Mouse (Mus musculus) left cerebral cortex, postnatal 36 days (tissue): ENCODE results near the gene Ppp2r5a. TPM values are rescaled to one million over a fixed set of nuclear protein-coding genes. Genes with fewer than 3 reads are reported as not detected.

Source experiments
- DNase-seq, 2 experiments: peaks; one replicate each; pipeline ENCODE4 v3.0.0; 2021 to 2022; ENCODE audit warnings: low spot score in 2 of 2, mixed read lengths in 1 of 2
- intact Hi-C: fragments of 180-260 bp; cut with DNase I; formaldehyde crosslinking; loops from one replicate; pipeline ENCODE4 v1.15.1; 2025
- total RNA-seq, 2 experiments: library from RNA; stranded (reverse); gene quantifications; 2 replicates each; pipeline ENCODE4 v1.2.3; 2021

Ppp2r5a gene
- total RNA-seq, 2 experiments from 2014 or later, result 89.0 to 95.7 TPM

GRCm38 (mm10) chr1:191393536-191393935, 9.5 kb downstream of the Ppp2r5a start:
- intact Hi-C loops, result loop anchor here (10.0 kb wide), 1 partner anchor 79 kb away; the partner anchor contains the start of gene Nenf
- DNase-seq, result no peak

GRCm38 (mm10) chr1:191391311-191391710, 11.8 kb downstream of the Ppp2r5a start:
- DNase-seq, result peak in 1 of 2 experiments; percentile 37

GRCm38 (mm10) chr1:191384786-191385430, 18.2 kb downstream of the Ppp2r5a start:
- intact Hi-C loops, result no loop called here

More at GRCm38 (mm10) chr1:191391311-191391710, 11.8 kb downstream of the Ppp2r5a start:
- intact Hi-C loops, result loop anchor here (2.0 to 10.0 kb wide), 2 partner anchors 77 to 171 kb away; partner anchors contain the start of gene Nenf

GRCm38 (mm10) chr1:191381955-191382736, 20.9 kb downstream of the Ppp2r5a start:
- intact Hi-C loops, result no loop called here
- DNase-seq, result peak; percentile 15 to 30

More at GRCm38 (mm10) chr1:191384786-191385430, 18.2 kb downstream of the Ppp2r5a start:
- no peak for DNase-seq

- intact Hi-C loops, result no loop called here
- DNase-seq, result no peak
Measured at GRCm38 (mm10) chr1:191380843-191381242, 22.2 kb downstream of the Ppp2r5a start.

- no peak for DNase-seq
- intact Hi-C loops, result no loop called here
Measured at GRCm38 (mm10) chr1:191378080-191378479, 25.0 kb downstream of the Ppp2r5a start.

- no peak for DNase-seq
- intact Hi-C loops, result no loop called here
Measured at GRCm38 (mm10) chr1:191375644-191375998, 27.5 kb downstream of the Ppp2r5a start.

- intact Hi-C loops, result no loop called here
- DNase-seq, result no peak
Measured at GRCm38 (mm10) chr1:191374993-191375643, 28.0 kb downstream of the Ppp2r5a start.

- DNase-seq, result no peak
- intact Hi-C loops, result loop anchor here (10.0 kb wide), 1 partner anchor 446 kb away; no protein-coding TSS in a partner anchor
Measured at GRCm38 (mm10) chr1:191369140-191369539, 33.9 kb downstream of the Ppp2r5a start.

GRCm38 (mm10) chr1:191368193-191368592, 34.9 kb downstream of the Ppp2r5a start:
- intact Hi-C loops, result loop anchor here (10.0 kb wide), 1 partner anchor 447 kb away; no protein-coding TSS in a partner anchor
- DNase-seq, result no peak

GRCm38 (mm10) chr1:191364477-191364876, 38.6 kb downstream of the Ppp2r5a start:
- intact Hi-C loops, result loop anchor here (10.0 kb wide), 1 partner anchor 450 kb away; no protein-coding TSS in a partner anchor
- no peak for DNase-seq

GRCm38 (mm10) chr1:191362412-191362811, 40.7 kb downstream of the Ppp2r5a start:
- no peak for DNase-seq
- intact Hi-C loops, result loop anchor here (10.0 kb wide), 1 partner anchor 452 kb away; no protein-coding TSS in a partner anchor

GRCm38 (mm10) chr1:191359478-191359877, 43.6 kb downstream of the Ppp2r5a start:
- intact Hi-C loops, result no loop called here
- DNase-seq, result no peak

GRCm38 (mm10) chr1:191356936-191357335, 46.1 kb downstream of the Ppp2r5a start:
- intact Hi-C loops, result no loop called here
- DNase-seq, result no peak

GRCm38 (mm10) chr1:191353836-191354235, 49.2 kb downstream of the Ppp2r5a start:
- intact Hi-C loops, result no loop called here
- DNase-seq, result no peak

GRCm38 (mm10) chr1:191352786-191353488, 50.1 kb downstream of the Ppp2r5a start:
- intact Hi-C loops, result no loop called here

GRCm38 (mm10) chr1:191350355-191350754, 52.7 kb downstream of the Ppp2r5a start:
- DNase-seq, result no peak
- intact Hi-C loops, result no loop called here

More at GRCm38 (mm10) chr1:191352786-191353488, 50.1 kb downstream of the Ppp2r5a start:
- peak in 1 of 2 experiments; percentile 26 for DNase-seq

GRCm38 (mm10) chr1:191349486-191350037, 53.5 kb downstream of the Ppp2r5a start:
- intact Hi-C loops, result no loop called here
- no peak for DNase-seq

- DNase-seq, result no peak
- intact Hi-C loops, result no loop called here
Measured at GRCm38 (mm10) chr1:191348996-191349395, 54.1 kb downstream of the Ppp2r5a start.
